Mouse (Mus musculus): ENCODE measurements at regions not wholly inside any gene's neighbourhood (a gene's known extent, or its start where the extent isn't known, plus 50 kb on each side); places are given as distances from the start of the nearest gene placed in this dataset.
A peak's percentile ranks its signal among the peaks of the same experiment; 100 is the strongest.

DNA sequence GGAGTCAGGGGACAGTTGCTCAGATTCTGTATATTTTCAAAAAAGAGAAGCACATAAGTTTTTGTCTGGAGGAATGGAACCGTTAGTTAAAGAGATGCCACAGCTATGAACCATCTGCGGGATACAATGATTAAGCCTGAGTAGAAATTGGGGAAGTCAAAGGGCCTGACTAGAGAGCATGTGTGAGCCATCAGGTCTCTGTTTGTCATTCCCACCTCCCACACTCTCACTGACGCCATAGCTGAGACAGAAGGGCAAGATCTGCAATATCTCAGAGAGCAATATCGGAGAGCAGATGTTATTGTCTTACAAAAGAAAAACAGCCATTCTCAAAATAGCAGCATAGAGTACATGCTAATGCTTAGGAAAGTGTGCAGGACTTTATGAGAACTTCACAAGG is 452.8 kb downstream of the Cenpc1 start:
- no peak overlapping the region for H3K9ac ChIP-seq (replicated peaks; ENCODE audit: low read length, poor library complexity, severe bottlenecking)

DNA sequence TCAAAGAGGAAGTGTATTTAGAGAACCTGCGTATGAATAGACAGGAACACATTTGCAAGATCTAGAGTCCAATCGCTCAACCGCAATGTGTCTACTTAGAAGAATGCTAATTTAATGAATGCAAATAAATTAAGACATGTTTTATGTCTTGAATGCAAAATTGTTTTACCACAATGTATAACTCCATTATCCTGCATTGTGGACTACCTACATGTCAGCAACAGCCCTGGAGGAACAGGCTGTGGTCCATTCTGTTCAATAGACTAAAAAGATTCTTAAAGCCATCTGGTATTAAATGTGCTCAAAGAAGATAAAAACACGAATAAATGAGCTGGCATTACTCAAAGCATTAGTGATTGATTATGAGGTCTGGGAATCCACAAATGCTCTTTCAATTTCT is 456.3 kb downstream of the Cenpc1 start:
- no peaks in the 10 kb centered on the region for H3K27me3 ChIP-seq (ENCODE audit: insufficient read depth, low read length)
- no peaks in the 10 kb centered on the region for H3K4me1 ChIP-seq (ENCODE audit: insufficient read depth, low read length)
- H3K36me3 ChIP-seq (ENCODE audit: insufficient read depth, low read length), result no peaks in the 10 kb centered on the region
- TF ChIP-seq CTCF (IDR thresholded peaks at IDR 0.05), result no peak
- DNase-seq (ENCODE audit: low spot score), result peak; percentile 2
- no peaks in the 10 kb centered on the region for H3K9me3 ChIP-seq (ENCODE audit: low read length)
- H3K9ac ChIP-seq (replicated peaks; ENCODE audit: low read length, poor library complexity, severe bottlenecking), result no peak overlapping the region
- no peak overlapping the region for H3K27ac ChIP-seq (ENCODE audit: low read depth, low read length)
- no peak for ATAC-seq (ENCODE audit: low FRiP score)
- no peak overlapping the region for H3K4me3 ChIP-seq (ENCODE audit: low read depth, low read length)
- no peak overlapping the region for H3K4me2 ChIP-seq (ENCODE audit: low read depth, low read length, poor library complexity, severe bottlenecking)
- 51% methylated on average over 4 of the region's 4 CpGs for WGBS

More for the DNA sequence above, 452.8 kb downstream of the Cenpc1 start:
- no peak for TF ChIP-seq CTCF (IDR thresholded peaks at IDR 0.05)
- no peak overlapping the region for H3K4me2 ChIP-seq (ENCODE audit: low read depth, low read length, poor library complexity, severe bottlenecking)
- 90% methylated on average over 4 of the region's 4 CpGs for WGBS
- ATAC-seq (ENCODE audit: low FRiP score) (no peak), DNase-seq (ENCODE audit: low spot score) (no peak)
- no peaks in the 10 kb centered on the region for H3K36me3 ChIP-seq (ENCODE audit: insufficient read depth, low read length)
- no peaks in the 10 kb centered on the region for H3K4me1 ChIP-seq (ENCODE audit: insufficient read depth, low read length)
- H3K9me3 ChIP-seq (ENCODE audit: low read length), result no peaks in the 10 kb centered on the region
- H3K4me3 ChIP-seq (ENCODE audit: low read depth, low read length), result no peak overlapping the region
- no peaks in the 10 kb centered on the region for H3K27me3 ChIP-seq (ENCODE audit: insufficient read depth, low read length)
- no peak overlapping the region for H3K27ac ChIP-seq (ENCODE audit: low read depth, low read length)

DNA sequence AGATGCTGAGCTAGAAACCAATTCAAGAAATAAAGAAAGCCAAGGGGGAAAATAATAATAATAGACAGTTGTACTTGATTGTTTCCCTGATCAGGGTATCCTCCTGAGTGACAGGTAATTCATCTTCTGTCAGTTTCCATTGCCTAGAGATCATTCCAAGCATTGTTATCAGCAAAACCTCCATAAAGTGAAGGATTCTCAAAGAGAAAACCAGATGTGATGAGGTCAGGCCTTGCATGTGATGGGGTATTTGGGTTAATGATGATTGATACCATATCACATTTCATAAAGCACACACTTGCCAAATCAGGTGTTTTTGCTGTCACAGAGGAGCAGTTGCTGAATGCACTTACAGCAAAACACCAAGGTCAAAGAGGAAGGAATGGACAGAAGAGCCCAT is 467.2 kb downstream of the Cenpc1 start:
- ATAC-seq (ENCODE audit: low FRiP score) (no peak), DNase-seq (ENCODE audit: low spot score) (peak; percentile 11)
- no peaks in the 10 kb centered on the region for H3K27me3 ChIP-seq (ENCODE audit: insufficient read depth, low read length)
- TF ChIP-seq CTCF (IDR thresholded peaks at IDR 0.05), result no peak
- H3K4me1 ChIP-seq (ENCODE audit: insufficient read depth, low read length), result no peaks in the 10 kb centered on the region
- no peak overlapping the region for H3K4me3 ChIP-seq (ENCODE audit: low read depth, low read length)
- H3K27ac ChIP-seq (ENCODE audit: low read depth, low read length), result no peak overlapping the region
- H3K9ac ChIP-seq (replicated peaks; ENCODE audit: low read length, poor library complexity, severe bottlenecking), result no peak overlapping the region
- H3K4me2 ChIP-seq (ENCODE audit: low read depth, low read length, poor library complexity, severe bottlenecking), result no peak overlapping the region
- no peaks in the 10 kb centered on the region for H3K9me3 ChIP-seq (ENCODE audit: low read length)
- no peaks in the 10 kb centered on the region for H3K36me3 ChIP-seq (ENCODE audit: insufficient read depth, low read length)

DNA sequence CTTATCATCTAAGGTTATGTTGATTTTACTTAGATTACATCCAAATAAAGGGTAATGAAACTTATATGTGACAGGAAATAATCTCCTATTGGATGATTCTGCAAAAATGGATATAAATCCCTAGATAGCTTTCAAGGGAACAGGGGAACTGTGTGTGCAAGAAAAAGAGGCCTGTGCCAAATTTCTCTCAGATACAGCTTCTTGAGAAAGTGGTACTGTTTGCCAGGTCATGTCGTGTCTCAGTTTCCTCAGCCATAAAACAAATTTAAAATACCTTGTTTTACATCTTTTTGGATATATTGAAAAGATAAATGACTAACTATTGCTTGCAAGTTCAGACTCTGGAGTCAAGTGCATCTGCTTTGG is 470.3 kb downstream of the Cenpc1 start:
- no peak overlapping the region for H3K4me3 ChIP-seq (ENCODE audit: low read depth, low read length)
- no peak for TF ChIP-seq CTCF (IDR thresholded peaks at IDR 0.05)
- no peaks in the 10 kb centered on the region for H3K4me1 ChIP-seq (ENCODE audit: insufficient read depth, low read length)
- no peak for ATAC-seq (ENCODE audit: low FRiP score)
- no peaks in the 10 kb centered on the region for H3K36me3 ChIP-seq (ENCODE audit: insufficient read depth, low read length)
- H3K9me3 ChIP-seq (ENCODE audit: low read length), result no peaks in the 10 kb centered on the region
- no peak overlapping the region for H3K27ac ChIP-seq (ENCODE audit: low read depth, low read length)
- no peaks in the 10 kb centered on the region for H3K27me3 ChIP-seq (ENCODE audit: insufficient read depth, low read length)
- WGBS, result 43% methylated on average over 1 of the region's 1 CpGs
- no peak overlapping the region for H3K9ac ChIP-seq (replicated peaks; ENCODE audit: low read length, poor library complexity, severe bottlenecking)
- H3K4me2 ChIP-seq (ENCODE audit: low read depth, low read length, poor library complexity, severe bottlenecking), result no peak overlapping the region
- DNase-seq (ENCODE audit: low spot score), result no peak

DNA sequence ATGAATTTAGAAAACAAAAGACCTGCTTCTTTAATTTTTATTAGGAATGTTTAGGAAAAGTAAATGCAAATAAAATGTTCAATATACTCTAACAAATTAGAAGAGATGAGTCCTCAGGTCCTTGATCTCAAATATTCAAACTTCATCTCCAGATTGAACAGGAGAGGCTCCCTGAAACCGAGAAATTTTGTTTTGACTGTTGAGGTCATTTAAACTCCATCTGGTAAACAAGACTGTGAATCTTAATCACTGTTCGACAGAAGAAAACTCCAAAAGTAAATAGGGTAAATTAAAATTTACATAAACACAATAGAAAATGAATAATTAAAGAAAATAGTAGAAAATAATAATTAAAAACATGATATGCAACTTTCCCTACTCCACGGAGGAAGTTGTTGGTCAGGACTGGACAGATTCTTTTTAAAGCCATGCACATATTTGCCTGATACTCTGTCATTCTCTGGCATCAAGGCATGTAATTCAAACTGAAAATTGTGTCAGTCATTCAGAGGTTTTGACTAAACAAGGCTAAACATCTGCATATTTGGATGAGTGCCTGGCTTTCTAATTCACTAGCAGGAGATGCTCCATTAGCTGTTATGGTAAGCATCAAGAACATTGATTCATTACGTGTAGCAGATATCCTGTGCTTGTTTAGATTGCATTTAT is 470.8 kb downstream of the Cenpc1 start:
- no peak for TF ChIP-seq CTCF (IDR thresholded peaks at IDR 0.05)
- H3K9me3 ChIP-seq (ENCODE audit: low read length), result no peaks in the 10 kb centered on the region
- peak; percentile 57 for DNase-seq (ENCODE audit: low spot score)
- no peak overlapping the region for H3K27ac ChIP-seq (ENCODE audit: low read depth, low read length)
- no peaks in the 10 kb centered on the region for H3K4me1 ChIP-seq (ENCODE audit: insufficient read depth, low read length)
- H3K9ac ChIP-seq (replicated peaks; ENCODE audit: low read length, poor library complexity, severe bottlenecking), result no peak overlapping the region
- H3K4me2 ChIP-seq (ENCODE audit: low read depth, low read length, poor library complexity, severe bottlenecking), result no peak overlapping the region
- no peaks in the 10 kb centered on the region for H3K27me3 ChIP-seq (ENCODE audit: insufficient read depth, low read length)
- no peak overlapping the region for H3K4me3 ChIP-seq (ENCODE audit: low read depth, low read length)
- no peak for ATAC-seq (ENCODE audit: low FRiP score)
- WGBS, result 70% methylated on average over 4 of the region's 4 CpGs
- H3K36me3 ChIP-seq (ENCODE audit: insufficient read depth, low read length), result no peaks in the 10 kb centered on the region

DNA sequence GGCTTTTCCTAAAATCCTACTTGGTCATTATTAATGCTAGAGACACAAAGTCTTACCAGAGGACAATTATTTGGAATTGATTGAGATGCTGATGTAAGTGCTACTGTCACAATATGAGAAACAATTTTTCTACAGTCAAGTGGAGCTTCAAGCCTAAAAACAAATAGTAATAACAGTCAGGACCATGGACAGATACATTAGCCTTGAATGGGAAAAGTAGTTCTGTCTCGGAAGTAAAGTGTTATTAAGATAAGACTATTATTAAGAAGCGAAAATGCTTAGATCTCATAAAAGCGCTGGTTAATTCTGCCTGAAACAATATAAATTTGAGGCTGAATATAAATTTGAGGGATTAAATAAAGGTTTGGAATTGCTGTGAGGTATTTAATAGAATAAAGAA is 473.1 kb downstream of the Cenpc1 start:
- no peak for DNase-seq (ENCODE audit: low spot score)
- Histone ChIP-seq H3K4me2 (ENCODE audit: low read depth, low read length, poor library complexity, severe bottlenecking) (no peak overlapping the region), H3K27ac (ENCODE audit: low read depth, low read length) (no peak overlapping the region), H3K4me3 (ENCODE audit: low read depth, low read length) (no peak overlapping the region), H3K4me1 (ENCODE audit: insufficient read depth, low read length) (no peaks in the 10 kb centered on the region), H3K9ac (replicated peaks; ENCODE audit: low read length, poor library complexity, severe bottlenecking) (no peak overlapping the region), H3K27me3 (ENCODE audit: insufficient read depth, low read length) (no peaks in the 10 kb centered on the region), H3K9me3 (ENCODE audit: low read length) (no peaks in the 10 kb centered on the region), H3K36me3 (ENCODE audit: insufficient read depth, low read length) (no peaks in the 10 kb centered on the region)
- TF ChIP-seq CTCF (IDR thresholded peaks at IDR 0.05), result no peak
- 73% methylated on average over 3 of the region's 3 CpGs for WGBS
- ATAC-seq (ENCODE audit: low FRiP score), result no peak

All from midbrain, postnatal 0 days (tissue).